Mouse (Mus musculus): Measurements from ENCODE around the gene Maml3.

GRCm38 (mm10) chr3:51963891-51964593 is 140.8 kb downstream of the Maml3 start:
- TF ChIP-seq CTCF (IDR thresholded peaks at IDR 0.05; ENCODE audit: low read depth) (no peak), EP300 (IDR thresholded peaks at IDR 0.05; ENCODE audit: low read depth) (no peak)
